Comparison of ENCODE assay signal across 17 mouse cellular contexts in the genomic region with DNA sequence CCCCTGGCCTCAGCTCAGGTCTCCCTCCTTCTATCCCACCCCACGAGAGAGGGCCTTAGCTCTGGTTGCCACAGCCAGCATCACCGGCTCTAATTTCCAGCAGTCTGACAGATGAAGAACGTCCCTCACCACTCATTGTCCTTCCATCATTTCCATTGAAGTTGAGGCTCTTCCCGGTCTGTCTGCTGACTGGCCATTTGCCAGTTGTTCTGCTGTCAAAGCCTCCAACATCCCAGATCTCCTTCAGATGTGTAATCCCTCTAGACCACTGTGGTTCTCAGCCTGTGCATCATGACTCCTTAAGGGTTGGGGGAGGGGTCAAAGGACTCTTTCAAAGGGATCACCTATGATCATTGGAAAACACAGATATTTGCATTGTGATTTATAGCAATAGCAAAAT.
"Had no signal": no experiment of that assay in that cellular context is flagged by ENCODE, and none has a peak within 500 bp of the region (broad histone marks: within the 10 kb centered on the region; RNA-seq: fewer than 3 reads in every experiment).

No protein-coding gene starts in this region.

- H3K4me1 ChIP-seq: liver, embryonic 12.5 days; midbrain, embryonic 10.5 days; midbrain, embryonic 12.5 days; neural tube, embryonic 13.5 days; neural tube, embryonic 15.5 days had no signal

- DNase-seq: lung, adult 2 months; lung, postnatal 36 days; midbrain, embryonic 14.5 days; right cerebral cortex, postnatal 14 days; thymus, adult 2 months; thymus, postnatal 25 days; thymus, postnatal 4 days had no signal

- ATAC-seq: midbrain, embryonic 16.5 days had no signal

- H3K27me3 ChIP-seq: liver, embryonic 12.5 days; neural tube, embryonic 13.5 days; neural tube, embryonic 15.5 days; stomach, embryonic 15.5 days had no signal

- H3K9me3 ChIP-seq: liver, embryonic 12.5 days; midbrain, embryonic 10.5 days; neural tube, embryonic 13.5 days; neural tube, embryonic 15.5 days; stomach, embryonic 15.5 days had no signal

- H3K36me3 ChIP-seq: liver, embryonic 12.5 days; midbrain, embryonic 10.5 days; midbrain, embryonic 12.5 days; neural tube, embryonic 13.5 days; neural tube, embryonic 15.5 days; stomach, embryonic 15.5 days had no signal

- H3K4me3 ChIP-seq: liver, embryonic 12.5 days; midbrain, embryonic 10.5 days; midbrain, embryonic 12.5 days; myocyte; neural tube, embryonic 13.5 days; neural tube, embryonic 15.5 days; stomach, embryonic 15.5 days had no signal

- H3K27ac ChIP-seq: liver, embryonic 12.5 days; liver, embryonic 14.5 days; midbrain, embryonic 10.5 days; midbrain, embryonic 12.5 days; neural tube, embryonic 13.5 days; neural tube, embryonic 15.5 days; stomach, embryonic 15.5 days; stomach, postnatal 0 days had no signal

- H3K9ac ChIP-seq: liver, embryonic 12.5 days; liver, embryonic 14.5 days; midbrain, embryonic 12.5 days; neural tube, embryonic 13.5 days; neural tube, embryonic 15.5 days; stomach, embryonic 15.5 days had no signal

- H3K4me2 ChIP-seq: liver, embryonic 12.5 days; midbrain, embryonic 12.5 days; neural tube, embryonic 13.5 days; neural tube, embryonic 15.5 days; stomach, embryonic 15.5 days had no signal
